In the genomic region with DNA sequence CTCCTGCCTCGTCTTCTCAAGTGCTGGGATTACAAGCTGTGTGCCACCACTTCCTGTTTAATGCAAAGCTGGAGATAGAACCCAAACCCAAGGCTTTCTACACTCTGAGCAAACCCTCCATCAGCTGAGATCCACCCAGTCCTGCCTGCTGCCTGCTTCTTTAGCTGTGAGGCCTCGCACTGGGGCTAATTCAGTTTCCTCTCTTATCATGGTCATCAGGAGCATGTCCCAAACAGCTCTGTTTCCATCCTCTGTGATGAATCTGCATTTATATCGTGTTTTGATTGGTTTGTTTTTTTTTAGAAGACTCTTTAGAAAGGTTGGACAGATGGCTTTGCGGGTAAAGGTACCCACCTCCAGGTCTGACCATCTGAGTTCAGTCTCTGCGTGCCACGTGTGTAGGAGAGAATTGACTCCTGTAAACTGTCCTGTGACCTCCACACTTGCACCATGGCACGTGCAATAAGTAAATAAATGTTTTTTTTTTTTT, we compare ENCODE assay signal across 10 mouse cellular contexts. TPM values are rescaled to one million over a fixed set of nuclear protein-coding genes. Genes with fewer than 3 reads are reported as not detected.
DNase-seq lines count a peak whose midpoint lies in the region; ATAC-seq and TF ChIP-seq lines count a peak whose summit lies in the region.
"Had no signal": no experiment of that assay in that cellular context is flagged by ENCODE, and none has a peak within 500 bp of the region (broad histone marks: within the 10 kb centered on the region; RNA-seq: fewer than 3 reads in every experiment).

No protein-coding gene starts in this region.

- intact Hi-C loops in left cerebral cortex, adult 2 months (cut with DNase I) = no loop called here

- 57% methylated on average over 7 of the region's 7 CpGs for WGBS in heart, embryonic 16.5 days
- 49% methylated on average over 7 of the region's 7 CpGs for WGBS in intestine, embryonic 16.5 days
- 74% methylated on average over 7 of the region's 7 CpGs for WGBS in midbrain, embryonic 15.5 days

- no peak for ATAC-seq in heart, embryonic 16.5 days (replicated peaks; ENCODE audit: extremely low read depth, insufficient read depth, low FRiP score)
- no peak for ATAC-seq in intestine, embryonic 16.5 days
- no peak for ATAC-seq in midbrain, embryonic 15.5 days (replicated peaks)

- no peak overlapping the region for H3K9ac ChIP-seq in heart, embryonic 16.5 days (ENCODE audit: low read length)
- H3K9ac ChIP-seq in intestine, embryonic 16.5 days (ENCODE audit: low read depth, low read length) = no peak overlapping the region
- no peak overlapping the region for H3K9ac ChIP-seq in midbrain, embryonic 15.5 days

- H3K36me3 ChIP-seq in heart, embryonic 16.5 days (ENCODE audit: control insufficient read depth, insufficient read depth) = no peaks in the 10 kb centered on the region
- no peaks in the 10 kb centered on the region for H3K36me3 ChIP-seq in intestine, embryonic 16.5 days (ENCODE audit: control insufficient read depth, insufficient read depth, low read length)
- H3K36me3 ChIP-seq in midbrain, embryonic 15.5 days (replicated peaks) = no peaks in the 10 kb centered on the region

- peaks cover 38% of the 10 kb centered on the region for H3K4me1 ChIP-seq in heart, embryonic 16.5 days (ENCODE audit: control insufficient read depth, insufficient read depth, low read length)
- peaks cover 38% of the 10 kb centered on the region for H3K4me1 ChIP-seq in intestine, embryonic 16.5 days (ENCODE audit: control insufficient read depth, insufficient read depth, low read length)
- peaks cover 13% of the 10 kb centered on the region for H3K4me1 ChIP-seq in midbrain, embryonic 15.5 days

- H3K27ac ChIP-seq in heart, embryonic 16.5 days (ENCODE audit: low read length) = peak overlapping the region; percentile 88
- H3K27ac ChIP-seq in intestine, embryonic 16.5 days (ENCODE audit: low read length) = peak overlapping the region; percentile 54
- H3K27ac ChIP-seq in midbrain, embryonic 15.5 days = no peak overlapping the region
- no peak overlapping the region for H3K27ac ChIP-seq in left cerebral cortex, adult 2 months

- DNase-seq in heart, postnatal 4 days = no peak
- peak; percentile 62 for DNase-seq in thymus, postnatal 0 days (ENCODE audit: low spot score)
- DNase-seq in thymus, postnatal 36 days = no peak
- DNase-seq in cerebellum, adult 8-10 months = no peak
- DNase-seq in left cerebral cortex, adult 2 months (ENCODE audit: extremely low spot score in 1 of 2, low spot score in 2 of 2) = no peak
- DNase-seq: adrenal gland, postnatal 36 days; spleen, adult 18-20 months had no signal

- no peak for TF ChIP-seq CTCF in left cerebral cortex, adult 2 months (IDR thresholded peaks at IDR 0.05)

- H3K4me2 ChIP-seq in heart, embryonic 16.5 days (ENCODE audit: low read depth, low read length) = no peak overlapping the region
- H3K4me2 ChIP-seq in intestine, embryonic 16.5 days (ENCODE audit: low read depth, low read length) = no peak overlapping the region
- no peak overlapping the region for H3K4me2 ChIP-seq in midbrain, embryonic 15.5 days

- H3K4me3 ChIP-seq in heart, embryonic 16.5 days (ENCODE audit: low read length) = no peak overlapping the region
- H3K4me3 ChIP-seq in intestine, embryonic 16.5 days (ENCODE audit: low read length) = no peak overlapping the region
- no peak overlapping the region for H3K4me3 ChIP-seq in midbrain, embryonic 15.5 days
- H3K4me3 ChIP-seq in left cerebral cortex, adult 2 months = no peak overlapping the region

- H3K9me3 ChIP-seq in heart, embryonic 16.5 days (replicated peaks; ENCODE audit: control insufficient read depth, low read length) = no peaks in the 10 kb centered on the region
- H3K9me3 ChIP-seq in intestine, embryonic 16.5 days (ENCODE audit: control insufficient read depth, low read length) = no peaks in the 10 kb centered on the region
- H3K9me3 ChIP-seq in midbrain, embryonic 15.5 days = no peaks in the 10 kb centered on the region

- H3K27me3 ChIP-seq in heart, embryonic 16.5 days (ENCODE audit: control insufficient read depth, insufficient read depth, low read length) = no peaks in the 10 kb centered on the region
- H3K27me3 ChIP-seq in intestine, embryonic 16.5 days (replicated peaks; ENCODE audit: control insufficient read depth, insufficient read depth, low read length) = no peaks in the 10 kb centered on the region
- H3K27me3 ChIP-seq in midbrain, embryonic 15.5 days (replicated peaks) = no peaks in the 10 kb centered on the region

RNA-seq across cellular contexts. Expression of gene Zfp217, which starts 27.8 kb away (rescaled TPM):
- 3.2 and 3.6 TPM in 2 replicates for polyA plus RNA-seq in heart, embryonic 16.5 days (2015; fragmentation: Nextera tagmentation; extraction: Ambion mirVana)
- total RNA-seq in heart, postnatal 4 days (2021) = 10 to 100 TPM; 18.8 to 19.3 TPM
- polyA plus RNA-seq in thymus, postnatal 0 days (2015; fragmentation: Nextera tagmentation; extraction: Ambion mirVana) = 5.8 and 6.9 TPM in 2 replicates
- 2.4 and 2.9 TPM in 2 replicates for polyA plus RNA-seq in intestine, embryonic 16.5 days (2015; fragmentation: Nextera tagmentation; extraction: Ambion mirVana)
- 1.4 TPM in 2 replicates for polyA plus RNA-seq in midbrain, embryonic 15.5 days (2015; fragmentation: Nextera tagmentation; extraction: Ambion mirVana)
- 1 to 10 TPM; 2.9 to 3.4 TPM for total RNA-seq in left cerebral cortex, adult 2 months (2021)

Comparison
In these comparisons a context has a peak if more than half of its experiments do, and no peak if none do; other contexts are left out.
1. H3K27ac ChIP-seq: peak in heart, embryonic 16.5 days (single experiment) and intestine, embryonic 16.5 days (single experiment); none in midbrain, embryonic 15.5 days (single experiment) and left cerebral cortex, adult 2 months (single experiment).